Mouse (Mus musculus): Measurements from ENCODE around the gene Pacrg. TPM values are rescaled to one million over a fixed set of nuclear protein-coding genes. Genes with fewer than 3 reads are reported as not detected.

Gene Pacrg
- total RNA-seq, 2 experiments from 2014 or later: 15.8 to 17.7 TPM

DNA sequence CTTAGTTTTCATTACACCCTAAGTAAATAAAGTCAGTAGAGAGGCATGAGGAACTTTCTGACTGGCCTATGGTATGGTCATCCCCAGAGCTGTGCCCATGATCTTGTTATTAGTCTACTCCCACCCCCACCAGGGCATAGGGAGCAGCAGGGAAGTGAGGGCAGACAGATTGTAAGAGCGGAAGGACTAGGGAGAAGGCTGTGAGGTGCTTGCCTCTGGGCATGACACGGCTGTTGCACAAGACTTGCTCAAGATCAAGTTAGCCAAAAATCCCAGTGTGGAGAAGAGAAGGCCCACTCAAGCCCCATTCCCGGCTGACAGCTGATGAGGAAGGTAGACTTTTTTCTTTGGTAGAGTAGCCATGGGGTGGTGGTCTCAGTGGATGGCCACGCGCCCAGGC is 82.7 kb downstream of the Pacrg start:
- intact Hi-C loops (cut with DNase I): no loop called here
- no peak for DNase-seq (ENCODE audit: low spot score in 2 of 2)

DNA sequence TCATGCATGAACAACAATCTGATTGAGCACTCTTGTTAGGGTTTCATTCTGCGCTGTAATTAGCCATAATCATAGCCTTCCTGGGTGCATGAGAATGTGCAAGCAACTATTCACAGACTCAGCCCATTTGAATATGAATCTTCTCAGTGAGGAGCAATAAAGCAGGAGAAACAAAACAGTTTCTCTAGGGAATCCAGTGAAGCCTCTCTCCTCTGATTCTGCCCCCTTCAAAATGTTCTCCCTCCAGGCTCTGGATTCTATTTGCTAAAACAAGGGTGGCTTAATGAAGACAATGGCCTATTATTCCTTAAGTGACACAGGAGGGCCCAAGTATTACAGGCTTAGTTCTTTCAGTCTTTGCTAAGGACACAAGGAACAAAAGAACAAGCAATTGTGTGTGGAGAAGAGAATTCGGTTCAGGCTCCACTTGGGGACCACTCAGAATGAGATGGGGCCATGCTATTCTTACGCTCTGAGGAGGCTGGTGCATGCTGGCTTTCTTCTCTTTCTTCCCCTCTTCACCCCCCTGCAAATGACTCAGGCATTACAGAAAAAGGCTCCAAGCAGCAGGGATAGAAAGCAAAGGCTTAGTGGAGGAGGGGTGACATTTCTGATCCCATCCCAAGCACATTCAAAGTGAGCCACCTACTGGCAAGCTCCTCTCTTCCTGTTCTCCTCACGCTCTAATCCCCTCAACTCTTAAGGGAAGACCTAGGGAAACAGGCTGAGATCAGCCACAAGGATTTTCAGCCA is 95.2 kb downstream of the Pacrg start:
- intact Hi-C loops (cut with DNase I): loop anchor here (5.0 to 10.0 kb wide), 3 partner anchors 348 to 1580 kb away; partner anchors contain the start of gene Qk
- peak; percentile 63 to 88 for DNase-seq (ENCODE audit: low spot score in 2 of 2)

DNA sequence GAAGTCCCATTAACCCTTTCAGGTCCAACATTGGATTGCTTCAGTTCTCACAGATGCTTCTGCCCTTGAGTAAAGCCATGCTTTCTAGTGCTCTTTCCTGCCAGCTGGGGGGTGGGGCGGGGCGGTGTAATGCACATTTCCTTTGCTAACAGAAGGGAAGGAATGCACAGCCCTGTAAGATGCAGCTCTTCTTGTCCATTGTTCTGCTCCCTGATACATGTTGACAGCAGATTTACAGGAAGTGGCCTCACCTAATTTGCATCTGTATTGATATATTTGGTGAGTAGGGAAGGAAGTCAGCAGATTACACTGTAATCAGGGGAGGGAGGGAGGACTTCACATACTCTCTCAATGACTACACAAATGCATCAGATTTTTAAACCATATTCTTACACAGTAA is 100.0 kb downstream of the Pacrg start:
- intact Hi-C loops (cut with DNase I): loop anchor here (5.0 to 10.0 kb wide), 2 partner anchors 343 to 1575 kb away; no protein-coding TSS in a partner anchor
- no peak for DNase-seq (ENCODE audit: low spot score in 2 of 2)

DNA sequence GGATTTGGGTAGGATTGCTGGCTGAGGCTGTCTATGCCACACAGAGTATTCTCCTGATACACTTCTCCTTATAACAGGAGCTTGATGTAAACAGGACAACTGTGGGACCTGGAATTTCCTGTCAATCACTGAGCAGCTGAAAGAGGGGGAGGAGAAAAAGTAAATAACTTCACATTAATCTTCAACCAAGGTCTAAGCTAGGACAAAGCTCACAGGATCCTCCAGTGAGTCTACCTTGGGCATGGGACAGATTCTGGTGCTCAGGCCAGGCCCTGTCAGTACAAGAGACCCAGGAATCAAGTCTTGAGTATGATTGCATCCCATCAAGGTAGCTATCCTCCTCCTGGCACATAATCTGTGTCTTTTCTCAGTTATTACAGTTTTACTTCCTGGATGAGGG is 102.1 kb downstream of the Pacrg start:
- intact Hi-C loops (cut with DNase I): no loop called here
- no peak for DNase-seq (ENCODE audit: low spot score in 2 of 2)

DNA sequence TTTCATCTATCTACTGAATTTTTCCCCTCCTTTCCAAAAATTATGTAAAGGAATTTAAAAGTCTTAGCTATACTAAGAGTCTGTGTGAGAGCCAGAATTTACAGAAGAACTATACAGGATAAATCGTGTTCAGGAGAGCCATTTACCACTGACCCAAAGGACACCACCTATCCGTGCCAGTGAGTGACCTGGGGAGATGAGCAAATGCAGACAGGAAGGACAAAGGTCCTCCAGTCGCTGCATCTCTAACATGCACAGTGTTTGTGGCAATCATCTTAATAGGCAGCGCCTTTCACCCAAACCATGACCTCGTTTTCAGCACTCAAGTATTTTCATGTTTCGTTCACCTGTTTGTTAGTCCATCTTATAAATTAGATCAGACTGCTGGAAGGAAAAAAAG is 105.4 kb downstream of the Pacrg start:
- DNase-seq (ENCODE audit: low spot score in 2 of 2): no peak
- intact Hi-C loops (cut with DNase I): no loop called here

DNA sequence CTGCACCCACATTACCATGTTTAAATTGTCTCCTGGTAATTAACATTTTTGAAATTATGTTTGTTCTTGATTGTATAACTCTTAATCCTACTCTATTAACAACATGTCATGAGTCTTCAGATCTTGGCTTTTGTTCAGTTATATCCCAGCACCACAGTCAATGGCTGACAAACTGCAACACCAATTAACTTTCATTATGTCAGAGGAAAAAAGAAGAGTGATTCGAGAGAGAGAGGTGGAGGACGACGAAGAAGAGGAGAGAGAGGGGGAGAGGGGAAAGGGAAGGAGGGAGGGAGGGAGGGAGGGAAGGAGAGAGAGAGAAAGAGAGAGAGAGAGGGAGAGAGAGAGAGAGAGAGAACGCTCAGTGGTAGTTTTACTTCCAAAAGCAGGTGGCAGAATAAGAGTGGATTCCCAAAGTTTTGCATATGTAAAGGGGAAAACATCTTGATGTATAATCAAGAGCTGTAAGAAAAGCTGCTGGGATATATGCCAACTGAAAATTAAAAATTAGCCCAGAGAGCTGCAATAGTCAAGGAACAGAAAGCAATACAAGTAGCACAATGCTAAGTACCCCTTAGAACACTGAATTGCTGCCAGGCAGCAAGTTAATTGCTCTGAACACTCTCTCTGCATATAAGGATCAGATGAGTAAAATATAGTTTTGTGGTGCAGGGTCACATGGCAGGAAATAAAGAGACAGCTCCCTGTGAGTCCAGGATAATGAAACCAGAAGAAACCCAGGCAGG is 107.6 kb downstream of the Pacrg start:
- DNase-seq (ENCODE audit: low spot score in 2 of 2): no peak
- intact Hi-C loops (cut with DNase I): no loop called here

DNA sequence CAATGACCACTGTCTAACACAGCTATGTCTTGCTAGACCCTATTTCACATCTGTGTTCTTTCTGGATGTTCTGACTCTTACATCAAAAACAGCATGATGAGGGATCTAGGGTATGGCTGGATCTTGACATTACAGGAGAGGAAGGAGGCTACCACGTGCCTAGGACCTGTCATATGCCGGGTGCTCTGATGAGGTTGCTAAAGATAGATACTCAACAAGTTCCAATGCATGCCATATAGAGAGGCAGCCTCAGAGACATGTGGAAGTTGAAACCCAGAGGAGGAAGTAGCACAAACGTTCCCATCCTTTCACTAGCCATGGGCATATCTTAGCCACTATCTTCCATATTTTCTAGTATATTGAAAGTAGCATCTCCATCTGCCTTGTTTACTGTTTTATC is 115.3 kb downstream of the Pacrg start:
- intact Hi-C loops (cut with DNase I): no loop called here
- DNase-seq (ENCODE audit: low spot score in 2 of 2): no peak

DNA sequence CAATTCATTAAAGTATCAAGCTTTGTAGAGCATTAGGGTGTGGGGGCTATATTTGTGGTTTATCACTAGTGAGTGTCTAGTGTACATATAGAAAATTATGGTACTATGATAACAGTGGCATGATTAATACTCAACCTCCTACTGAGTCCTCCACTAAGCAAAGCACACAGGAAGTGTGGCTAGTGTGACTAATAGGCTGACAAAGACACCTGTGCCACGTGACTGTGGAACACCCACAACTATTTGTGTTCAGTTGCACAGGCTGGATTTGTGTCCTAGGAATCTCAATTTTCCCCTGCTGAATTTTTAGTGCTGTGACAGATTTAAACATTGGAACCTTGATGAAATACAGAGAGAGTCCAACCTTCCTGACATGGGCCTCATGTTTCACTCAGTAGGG is 118.5 kb downstream of the Pacrg start:
- DNase-seq (ENCODE audit: low spot score in 2 of 2): no peak
- intact Hi-C loops (cut with DNase I): no loop called here

DNA sequence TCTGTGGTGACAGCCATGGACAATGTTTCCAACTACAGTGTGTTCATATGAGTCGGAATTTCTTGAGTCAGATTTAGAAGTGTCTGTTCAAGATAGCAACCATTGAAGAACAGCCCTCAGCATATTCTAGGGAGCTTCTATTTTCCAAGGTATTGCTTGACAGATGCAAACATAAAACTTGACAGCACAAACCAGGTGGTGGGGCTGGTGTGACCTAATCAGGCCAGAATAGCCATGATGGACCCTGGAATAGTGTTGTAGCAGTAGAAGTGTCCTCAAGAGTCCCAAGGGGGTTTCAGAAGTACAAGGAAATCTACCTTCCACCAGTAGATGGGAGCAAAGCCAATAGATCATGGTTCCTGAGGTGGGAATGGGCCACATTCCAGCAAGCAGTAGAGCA is 123.0 kb downstream of the Pacrg start:
- intact Hi-C loops (cut with DNase I): no loop called here
- no peak for DNase-seq (ENCODE audit: low spot score in 2 of 2)

DNA sequence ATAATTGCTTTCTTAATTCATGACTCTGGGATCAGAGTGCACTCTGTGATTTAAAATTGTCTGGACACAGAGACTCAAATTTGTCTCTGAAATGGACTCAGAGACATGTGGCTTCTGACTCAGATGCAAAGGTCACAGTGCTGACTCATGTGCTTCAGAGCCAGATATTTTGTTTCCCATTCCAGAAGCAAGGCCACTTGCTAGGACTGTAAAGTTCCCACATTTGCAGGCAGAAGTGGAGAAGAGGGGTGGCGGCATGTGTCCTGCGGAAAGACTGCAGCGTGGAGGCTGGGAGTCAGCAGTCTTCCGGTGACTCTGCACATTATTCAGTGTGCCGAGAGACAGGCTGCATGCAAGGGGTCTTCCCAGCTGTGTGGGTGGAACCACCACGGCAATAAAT is 137.3 kb downstream of the Pacrg start:
- intact Hi-C loops (cut with DNase I): no loop called here

DNA sequence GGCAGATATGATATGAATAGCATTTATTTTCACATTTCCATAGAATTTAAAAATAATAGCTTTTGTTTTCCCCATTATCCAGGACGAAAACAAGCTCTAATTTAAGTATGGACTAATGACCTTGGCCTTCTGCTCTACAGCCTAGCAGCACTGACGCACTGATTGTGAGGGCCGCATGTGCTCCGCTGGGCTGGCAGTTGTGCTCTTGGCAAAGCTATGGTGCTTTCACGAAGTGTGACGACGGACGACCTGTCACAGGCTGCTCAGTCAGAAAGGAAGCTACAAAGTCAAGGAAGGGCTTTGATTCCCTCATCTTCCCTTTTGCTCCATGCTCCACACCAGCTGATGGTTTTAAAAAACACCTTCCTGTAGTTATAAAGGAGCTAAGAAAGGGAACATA is 142.1 kb downstream of the Pacrg start:
- intact Hi-C loops (cut with DNase I): no loop called here
- DNase-seq (ENCODE audit: low spot score in 2 of 2): no peak

More for the DNA sequence above, 137.3 kb downstream of the Pacrg start:
- DNase-seq (ENCODE audit: low spot score in 2 of 2): no peak

DNA sequence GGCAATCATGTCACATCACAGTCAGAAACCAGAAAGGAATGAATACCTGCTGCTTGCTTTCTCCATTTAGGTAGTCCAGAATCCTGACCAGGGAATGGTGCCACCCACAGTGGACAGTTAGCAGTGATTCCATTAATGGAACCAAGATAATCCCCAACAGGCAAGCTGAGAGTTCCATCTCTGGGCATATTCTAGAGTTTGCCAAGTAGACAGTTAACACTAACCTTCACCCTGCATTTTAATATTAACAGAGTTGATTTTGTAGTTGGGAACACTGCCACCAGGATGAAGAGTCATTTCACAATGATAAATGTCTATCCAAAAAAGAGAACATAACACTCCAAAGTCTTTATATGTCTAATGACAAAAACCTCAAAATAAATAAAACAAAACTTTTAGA is 144.7 kb downstream of the Pacrg start:
- DNase-seq (ENCODE audit: low spot score in 2 of 2): no peak
- intact Hi-C loops (cut with DNase I): no loop called here

DNA sequence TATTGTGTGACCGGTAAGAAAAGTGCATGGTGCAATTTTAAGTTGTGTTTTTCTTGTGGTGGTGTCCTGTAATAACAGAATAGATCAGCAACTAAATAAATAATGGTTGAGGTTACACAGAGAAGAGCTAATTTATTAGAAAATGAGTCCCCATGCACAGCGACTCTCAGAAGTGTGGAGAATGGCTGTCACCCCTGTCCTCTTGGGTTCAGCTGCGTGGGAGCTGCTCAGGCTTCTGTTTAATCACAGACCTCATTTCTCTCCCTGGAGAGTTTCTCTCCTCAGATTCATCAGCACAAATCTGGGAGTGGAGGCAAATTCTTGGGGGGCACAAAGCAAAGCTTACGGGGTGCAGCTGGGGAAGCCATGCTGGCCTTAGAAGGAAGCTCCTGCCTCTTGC is 163.0 kb downstream of the Pacrg start:
- DNase-seq (ENCODE audit: low spot score in 2 of 2): no peak
- intact Hi-C loops (cut with DNase I): no loop called here

DNA sequence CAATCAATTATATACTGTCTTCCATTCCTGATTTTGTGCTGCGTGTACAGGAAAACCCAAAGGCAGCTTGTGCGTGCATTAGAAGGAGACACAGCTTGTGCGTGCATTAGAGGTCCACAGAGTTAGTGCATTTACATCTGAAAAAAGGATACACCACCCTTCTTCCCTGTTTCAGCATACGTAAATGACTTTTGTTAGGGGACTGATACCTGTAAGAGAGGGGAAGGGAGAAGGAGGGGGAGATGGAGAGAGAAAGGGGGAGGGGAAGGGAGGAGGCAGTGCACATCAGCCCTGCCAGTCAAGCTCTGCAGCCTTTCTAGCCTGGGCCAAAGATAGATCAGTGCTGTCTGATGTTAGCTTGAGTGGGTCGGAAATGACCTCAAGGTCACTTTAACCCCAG is 164.6 kb downstream of the Pacrg start:
- intact Hi-C loops (cut with DNase I): no loop called here
- DNase-seq (ENCODE audit: low spot score in 2 of 2): no peak

DNA sequence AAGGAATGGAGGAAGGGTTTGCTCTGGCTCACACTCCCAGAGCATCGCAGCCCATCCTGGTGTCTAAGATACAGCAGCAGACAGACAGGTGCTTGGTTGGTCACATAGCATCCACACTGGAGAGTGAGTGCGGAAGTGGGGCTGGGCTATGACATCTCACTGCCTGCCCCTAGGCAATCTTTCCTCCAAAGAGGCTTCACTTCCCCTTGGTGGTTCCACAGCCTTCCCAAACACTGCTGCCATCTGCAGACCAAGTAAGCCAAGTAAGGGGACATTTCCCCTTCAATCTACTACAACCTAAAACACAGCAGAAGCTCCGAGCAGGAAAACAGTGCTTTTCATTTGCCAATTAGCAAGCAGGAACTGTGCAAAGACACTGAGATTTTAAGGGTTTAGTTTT is 165.1 kb downstream of the Pacrg start:
- intact Hi-C loops (cut with DNase I): no loop called here
- peak in 1 of 2 experiments; percentile 14 for DNase-seq (ENCODE audit: low spot score in 2 of 2)

DNA sequence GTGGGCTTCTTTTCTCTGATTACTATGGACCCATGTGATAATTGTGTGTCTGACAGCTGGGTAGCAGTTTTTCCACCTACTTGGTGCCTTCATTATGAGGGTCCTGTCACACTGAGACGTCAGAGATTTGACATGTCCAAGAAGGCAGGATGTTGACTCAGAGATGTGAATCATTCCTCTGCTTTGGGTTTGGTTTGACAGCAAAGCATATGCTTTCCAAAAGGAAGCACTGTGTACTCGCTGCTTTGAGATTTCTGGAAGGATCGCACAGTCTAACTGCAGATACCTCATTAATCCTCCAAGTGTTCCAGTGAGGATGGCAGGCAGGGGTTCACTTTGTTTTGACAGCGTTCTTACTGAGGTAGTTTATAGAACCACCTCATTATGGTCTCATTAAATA is 178.8 kb downstream of the Pacrg start:
- intact Hi-C loops (cut with DNase I): no loop called here
- peak in 1 of 2 experiments; percentile 36 for DNase-seq (ENCODE audit: low spot score in 2 of 2)

DNA sequence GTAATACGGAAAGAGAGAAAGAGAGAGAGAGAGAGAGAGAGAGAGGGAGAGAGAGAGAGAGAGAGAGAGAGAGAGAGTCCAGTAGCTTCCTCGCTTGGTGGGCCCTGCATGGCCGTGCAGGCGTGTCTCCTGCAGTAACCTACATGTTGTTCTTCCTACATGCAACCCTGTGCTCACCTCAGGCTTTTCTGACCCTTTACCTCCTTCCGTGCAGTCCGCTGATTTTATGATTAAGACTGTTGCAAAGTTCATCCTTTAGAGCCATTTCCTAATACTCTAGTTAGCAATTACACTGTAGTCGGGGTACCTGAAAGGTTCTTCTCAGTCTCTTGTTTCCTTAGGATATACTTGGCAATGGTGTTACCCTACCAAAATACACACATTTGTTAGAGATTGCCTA is 196.5 kb downstream of the Pacrg start:
- intact Hi-C loops (cut with DNase I): no loop called here
- DNase-seq (ENCODE audit: low spot score in 2 of 2): no peak

DNA sequence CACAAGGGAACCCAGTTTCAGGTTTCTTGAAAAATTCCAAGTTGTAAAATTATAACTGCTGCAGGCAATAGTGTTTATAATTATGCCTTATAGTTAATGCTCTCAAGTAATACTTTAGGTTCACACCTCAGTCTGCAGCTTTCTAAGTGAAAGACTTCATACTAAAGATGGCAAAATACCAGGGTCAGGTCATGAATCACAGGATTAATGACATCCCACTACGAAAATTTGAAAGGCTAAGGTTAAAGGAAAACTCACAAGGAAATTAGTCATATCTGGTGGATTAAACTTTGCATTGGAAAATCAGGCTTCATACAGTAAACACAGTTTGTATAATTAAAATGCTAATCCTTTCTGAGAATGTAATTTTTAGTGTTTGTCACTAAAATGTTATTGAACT is 200.3 kb downstream of the Pacrg start:
- no peak for DNase-seq (ENCODE audit: low spot score in 2 of 2)
- intact Hi-C loops (cut with DNase I): no loop called here

DNA sequence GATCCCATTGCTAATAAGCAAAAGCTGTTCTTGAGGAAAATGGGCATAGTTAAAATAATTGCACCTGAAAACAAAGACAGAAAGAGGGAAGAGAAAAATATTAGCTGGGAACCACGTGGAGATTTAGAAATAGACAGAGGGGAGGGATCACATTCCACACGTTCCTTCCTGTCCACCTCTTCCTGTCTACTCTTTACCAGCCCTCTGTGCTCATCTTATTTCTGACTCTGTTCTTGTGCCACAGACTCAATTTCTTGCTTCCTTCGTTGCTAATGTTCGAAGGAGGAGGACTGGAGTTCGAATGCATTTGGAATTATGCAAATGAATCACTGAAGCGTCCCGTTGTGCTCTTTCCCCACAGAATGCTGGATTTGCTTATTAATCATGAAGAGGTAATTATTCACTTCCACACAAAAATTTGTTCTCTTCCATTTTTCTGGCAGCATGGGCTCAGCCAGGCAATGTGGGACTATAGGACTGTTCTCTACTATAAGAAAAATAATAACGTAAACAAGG is 204.1 kb downstream of the Pacrg start:
- DNase-seq (ENCODE audit: low spot score in 2 of 2): no peak
- intact Hi-C loops (cut with DNase I): no loop called here

DNA sequence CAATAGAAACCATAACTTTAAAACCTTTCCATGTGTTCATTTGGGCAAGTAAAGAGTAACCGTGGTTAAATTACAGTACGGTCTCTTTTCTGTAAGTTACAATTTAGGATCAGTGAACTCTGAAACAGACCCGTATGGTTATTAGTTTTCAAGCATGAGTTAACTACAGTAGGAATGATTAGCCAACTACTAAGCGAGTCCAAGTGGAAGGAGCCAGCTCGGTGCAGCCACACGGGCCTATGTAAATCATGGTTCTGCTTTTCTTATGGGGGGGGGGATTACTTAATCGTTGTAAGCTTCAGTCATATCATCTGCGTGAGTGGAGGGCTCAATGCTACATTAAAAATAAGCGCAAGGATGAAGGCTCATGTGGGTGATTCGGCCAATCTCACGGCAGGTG is 204.6 kb downstream of the Pacrg start:
- intact Hi-C loops (cut with DNase I): no loop called here
- no peak for DNase-seq (ENCODE audit: low spot score in 2 of 2)

DNA sequence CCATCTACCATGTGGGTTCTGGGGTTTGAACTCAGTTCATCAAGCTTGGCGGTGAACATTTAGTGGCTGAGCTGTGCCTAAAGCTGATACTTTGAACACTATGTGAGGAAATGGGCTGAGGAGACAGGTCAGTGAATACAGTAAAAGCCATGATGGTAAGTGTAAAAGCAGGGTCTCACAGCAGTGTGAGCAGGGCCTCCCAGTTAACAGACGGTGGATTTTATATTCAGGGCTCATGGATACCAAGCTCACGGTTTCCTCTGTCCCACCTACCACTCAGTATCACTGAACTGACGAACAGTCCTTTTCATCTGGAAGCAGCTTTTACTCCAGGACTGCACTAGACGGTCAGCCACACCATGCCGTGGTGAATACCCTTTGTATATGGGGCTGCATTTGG is 205.1 kb downstream of the Pacrg start:
- intact Hi-C loops (cut with DNase I): no loop called here
- DNase-seq (ENCODE audit: low spot score in 2 of 2): no peak

Measured in left cerebral cortex, postnatal 25 days (tissue).